Mouse (Mus musculus): Measurements from ENCODE around the gene Tmem218. TPM values are rescaled to one million over a fixed set of nuclear protein-coding genes. Genes with fewer than 3 reads are reported as not detected.
A peak's percentile ranks its signal among the peaks of the same experiment; 100 is the strongest.

Tmem218 gene
- total and polyA plus RNA-seq, 3 experiments = 3.4 to 4.7 TPM; not detected in 1

DNA sequence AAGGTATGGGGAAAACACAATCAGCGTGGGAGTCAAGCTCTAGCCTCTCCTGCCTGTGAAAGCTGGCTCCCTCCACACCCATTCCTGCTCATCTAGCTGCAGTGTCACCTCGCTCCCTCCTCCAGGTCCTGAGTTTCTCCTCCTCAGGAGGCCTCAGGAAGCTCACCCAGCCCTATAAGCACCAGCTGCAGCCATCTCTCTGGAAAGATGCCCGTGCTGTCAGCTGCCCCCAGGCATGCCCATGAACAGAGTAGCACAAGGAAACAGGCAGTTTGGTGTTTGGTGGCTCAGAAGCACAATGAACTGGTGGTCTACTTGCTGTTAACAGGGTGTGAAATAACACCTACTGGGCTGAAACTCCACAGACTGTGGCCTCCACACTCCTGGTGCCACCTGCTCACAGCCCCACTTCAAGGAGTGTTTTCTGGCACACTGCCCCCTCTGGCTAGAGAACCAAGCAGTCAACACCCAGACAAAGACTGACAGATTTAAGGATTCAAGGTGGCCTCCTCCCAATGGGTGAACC, 40.4 kb downstream of the Tmem218 start:
- no peak overlapping the region for H3K4me3 ChIP-seq (ENCODE audit: control insufficient read depth in 1 of 2, insufficient read depth in 1 of 2, low read depth in 2 of 2, low read length in 2 of 2)
- no peak for TF ChIP-seq RAD21 (IDR thresholded peaks at IDR 0.05; ENCODE audit: low read depth, low read length)
- TF ChIP-seq MYC (IDR thresholded peaks at IDR 0.05; ENCODE audit: low read depth, low read length) = no peak
- TF ChIP-seq CTCF (IDR thresholded peaks at IDR 0.05 in 2 of 3, conservative IDR thresholded peaks at IDR 0.05 in 1 of 3; ENCODE audit: control insufficient read depth in 1 of 3, insufficient read depth in 1 of 3, low read depth in 2 of 3, low read length in 3 of 3, poor library complexity in 1 of 3, severe bottlenecking in 1 of 3) = peak in 1 of 3 experiments; percentile 5; a peak in 1 of 6 replicates
- TF ChIP-seq E2F4 (IDR thresholded peaks at IDR 0.05; ENCODE audit: borderline replicate concordance, low read depth, low read length) = no peak
- TF ChIP-seq ZC3H11A (IDR thresholded peaks at IDR 0.05; ENCODE audit: low read depth, low read length) = no peak
- no peak for TF ChIP-seq MYB (IDR thresholded peaks at IDR 0.05; ENCODE audit: low read depth, low read length)
- TF ChIP-seq UBTF (IDR thresholded peaks at IDR 0.05; ENCODE audit: borderline replicate concordance, insufficient read depth, low read depth, low read length) = no peak
- no peak for TF ChIP-seq CHD2 (IDR thresholded peaks at IDR 0.05; ENCODE audit: low read length)
- H3K9me3 ChIP-seq (replicated peaks; ENCODE audit: insufficient read depth, low read length) = no peaks in the 10 kb centered on the region
- H3K36me3 ChIP-seq (ENCODE audit: control insufficient read depth in 1 of 2, insufficient read depth in 2 of 2, low read length in 2 of 2) = peaks cover 0 to 22% of the 10 kb centered on the region in 2 experiments; a peak in 2 of 4 replicates
- no peak overlapping the region for H3K27ac ChIP-seq (ENCODE audit: control insufficient read depth, low read depth, low read length)
- H3K27me3 ChIP-seq (ENCODE audit: control insufficient read depth in 1 of 2, insufficient read depth in 2 of 2, low read length in 2 of 2) = no peaks in the 10 kb centered on the region
- peak; percentile 46 for DNase-seq (ENCODE audit: low read depth, low spot score)
- no peaks in the 10 kb centered on the region for H3K79me2 ChIP-seq (ENCODE audit: control insufficient read depth, insufficient read depth, low read length, poor library complexity)
- H3K4me1 ChIP-seq (ENCODE audit: control insufficient read depth in 1 of 2, insufficient read depth in 2 of 2, low read length in 2 of 2) = peaks cover 18 to 38% of the 10 kb centered on the region in 2 experiments
- no peak overlapping the region for H3K9ac ChIP-seq (ENCODE audit: control insufficient read depth, low read depth, low read length, poor library complexity, severe bottlenecking)

DNA sequence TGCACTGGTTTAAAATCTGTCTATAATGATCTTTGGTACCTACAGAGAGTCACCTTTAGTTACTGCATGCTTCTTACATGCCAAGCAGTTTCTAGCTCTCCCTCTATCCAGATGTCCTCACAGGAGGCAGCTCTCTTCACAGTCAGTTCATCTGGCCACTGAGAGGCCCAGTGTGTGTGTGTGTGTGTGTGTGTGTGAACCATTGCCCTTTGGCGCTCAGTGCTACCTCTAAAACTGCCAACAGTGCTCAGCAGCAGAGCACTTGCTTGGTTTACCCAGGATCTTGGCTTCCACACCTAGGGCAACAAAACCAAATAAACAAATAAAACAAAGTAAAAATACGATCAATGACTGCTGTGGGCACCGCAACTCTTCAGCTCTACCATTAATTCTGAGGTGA, 42.0 kb downstream of the Tmem218 start:
- Histone ChIP-seq H3K79me2 (ENCODE audit: control insufficient read depth, insufficient read depth, low read length, poor library complexity) (no peaks in the 10 kb centered on the region), H3K27ac (ENCODE audit: control insufficient read depth, low read depth, low read length) (no peak overlapping the region), H3K9ac (ENCODE audit: control insufficient read depth, low read depth, low read length, poor library complexity, severe bottlenecking) (no peak overlapping the region), H3K27me3 (ENCODE audit: control insufficient read depth in 1 of 2, insufficient read depth in 2 of 2, low read length in 2 of 2) (no peaks in the 10 kb centered on the region), H3K4me1 (ENCODE audit: control insufficient read depth in 1 of 2, insufficient read depth in 2 of 2, low read length in 2 of 2) (peaks cover 15 to 31% of the 10 kb centered on the region in 2 experiments), H3K36me3 (ENCODE audit: control insufficient read depth in 1 of 2, insufficient read depth in 2 of 2, low read length in 2 of 2) (peaks cover 0 to 20% of the 10 kb centered on the region in 2 experiments; a peak in 2 of 4 replicates), H3K9me3 (replicated peaks; ENCODE audit: insufficient read depth, low read length) (no peaks in the 10 kb centered on the region), H3K4me3 (ENCODE audit: control insufficient read depth in 1 of 2, insufficient read depth in 1 of 2, low read depth in 2 of 2, low read length in 2 of 2) (no peak overlapping the region)
- no peak for DNase-seq (ENCODE audit: low read depth, low spot score)
- no peak for TF ChIP-seq E2F4 (IDR thresholded peaks at IDR 0.05; ENCODE audit: borderline replicate concordance, low read depth, low read length)
- no peak for TF ChIP-seq SMC3 (IDR thresholded peaks at IDR 0.05; ENCODE audit: low read depth, low read length)
- TF ChIP-seq POLR2A (IDR thresholded peaks at IDR 0.05; ENCODE audit: control insufficient read depth in 1 of 2, insufficient read depth in 1 of 2, low read depth in 1 of 2, low read length in 2 of 2, poor library complexity in 1 of 2) = no peak
- TF ChIP-seq ZC3H11A (IDR thresholded peaks at IDR 0.05; ENCODE audit: low read depth, low read length) = no peak
- TF ChIP-seq POLR2AphosphoS5 (IDR thresholded peaks at IDR 0.05; ENCODE audit: borderline replicate concordance, low read depth, low read length) = no peak
- TF ChIP-seq GATA1 (IDR thresholded peaks at IDR 0.05; ENCODE audit: low read depth, low read length) = no peak
- TF ChIP-seq TCF12 (IDR thresholded peaks at IDR 0.05; ENCODE audit: low read depth, low read length) = no peak
- TF ChIP-seq BHLHE40 (IDR thresholded peaks at IDR 0.05; ENCODE audit: borderline replicate concordance, low read depth, low read length) = no peak

DNA sequence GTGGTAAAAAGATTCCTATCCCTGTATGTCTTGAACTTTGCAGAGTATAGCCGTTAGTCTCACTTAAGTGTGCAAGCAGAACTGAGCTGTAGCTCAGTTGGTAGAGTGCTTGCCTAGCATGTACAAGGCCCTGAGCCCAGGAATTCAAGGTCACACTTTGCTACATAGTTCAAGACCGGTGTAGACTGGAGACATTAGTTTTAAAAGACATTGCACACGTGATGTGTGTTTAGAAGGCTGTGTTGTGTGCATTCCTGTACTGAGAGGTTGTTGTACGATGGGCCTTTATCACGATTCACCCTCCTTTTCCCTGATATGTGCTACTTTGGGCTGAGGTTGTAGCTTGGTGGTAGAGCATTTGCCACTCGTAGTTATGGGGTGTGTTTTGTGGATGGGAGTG, 42.6 kb downstream of the Tmem218 start:
- no peak for DNase-seq (ENCODE audit: low read depth, low spot score)
- peaks cover 13 to 25% of the 10 kb centered on the region in 2 experiments for H3K4me1 ChIP-seq (ENCODE audit: control insufficient read depth in 1 of 2, insufficient read depth in 2 of 2, low read length in 2 of 2)
- TF ChIP-seq MYC (IDR thresholded peaks at IDR 0.05; ENCODE audit: low read depth, low read length) = no peak
- TF ChIP-seq ELF1 (IDR thresholded peaks at IDR 0.05; ENCODE audit: low read depth, low read length) = no peak
- no peak for TF ChIP-seq ZNF384 (IDR thresholded peaks at IDR 0.05; ENCODE audit: low read depth, low read length)
- no peak for TF ChIP-seq TBP (IDR thresholded peaks at IDR 0.05; ENCODE audit: low read depth, low read length)
- TF ChIP-seq SIN3A (IDR thresholded peaks at IDR 0.05; ENCODE audit: low read length) = no peak
- TF ChIP-seq MAX (IDR thresholded peaks at IDR 0.05; ENCODE audit: low read length) = no peak
- no peak for TF ChIP-seq ZKSCAN1 (IDR thresholded peaks at IDR 0.05; ENCODE audit: low read depth, low read length)
- no peak for TF ChIP-seq EP300 (IDR thresholded peaks at IDR 0.05; ENCODE audit: low read depth in 1 of 2, low read length in 2 of 2)
- no peak for TF ChIP-seq KAT2A (conservative IDR thresholded peaks at IDR 0.05; ENCODE audit: low read depth, low read length)
- no peak for TF ChIP-seq NRF1 (IDR thresholded peaks at IDR 0.05; ENCODE audit: insufficient read depth, low read depth, low read length, poor library complexity, severe bottlenecking)
- no peak for TF ChIP-seq TCF12 (IDR thresholded peaks at IDR 0.05; ENCODE audit: low read depth, low read length)
- no peak for TF ChIP-seq HCFC1 (IDR thresholded peaks at IDR 0.05; ENCODE audit: low read depth, low read length)
- no peak for TF ChIP-seq GABPA (IDR thresholded peaks at IDR 0.05; ENCODE audit: low read depth, low read length)
- H3K27ac ChIP-seq (ENCODE audit: control insufficient read depth, low read depth, low read length) = no peak overlapping the region
- no peaks in the 10 kb centered on the region for H3K9me3 ChIP-seq (replicated peaks; ENCODE audit: insufficient read depth, low read length)
- no peaks in the 10 kb centered on the region for H3K79me2 ChIP-seq (ENCODE audit: control insufficient read depth, insufficient read depth, low read length, poor library complexity)
- H3K9ac ChIP-seq (ENCODE audit: control insufficient read depth, low read depth, low read length, poor library complexity, severe bottlenecking) = no peak overlapping the region
- peaks cover 0 to 18% of the 10 kb centered on the region in 2 experiments; a peak in 2 of 4 replicates for H3K36me3 ChIP-seq (ENCODE audit: control insufficient read depth in 1 of 2, insufficient read depth in 2 of 2, low read length in 2 of 2)
- H3K27me3 ChIP-seq (ENCODE audit: control insufficient read depth in 1 of 2, insufficient read depth in 2 of 2, low read length in 2 of 2) = no peaks in the 10 kb centered on the region
- H3K4me3 ChIP-seq (ENCODE audit: control insufficient read depth in 1 of 2, insufficient read depth in 1 of 2, low read depth in 2 of 2, low read length in 2 of 2) = no peak overlapping the region
